Mouse (Mus musculus) heart, postnatal 10 days (tissue): ENCODE data around the gene Toporsl. TPM values are rescaled to one million over a fixed set of nuclear protein-coding genes. Genes with fewer than 3 reads are reported as not detected.

Experiments
- DNase-seq, 2 experiments: peaks; one replicate each; pipeline ENCODE4 v3.0.0; 2021
- intact Hi-C: fragments of 180-260 bp; cut with DNase I; formaldehyde crosslinking; loops from one replicate; pipeline ENCODE4 v1.15.1; 2025
- total RNA-seq, 2 experiments: library from RNA; stranded (reverse); gene quantifications; 2 replicates each; pipeline ENCODE4 v1.2.3; 2021

Toporsl gene
- not detected for total RNA-seq

DNA sequence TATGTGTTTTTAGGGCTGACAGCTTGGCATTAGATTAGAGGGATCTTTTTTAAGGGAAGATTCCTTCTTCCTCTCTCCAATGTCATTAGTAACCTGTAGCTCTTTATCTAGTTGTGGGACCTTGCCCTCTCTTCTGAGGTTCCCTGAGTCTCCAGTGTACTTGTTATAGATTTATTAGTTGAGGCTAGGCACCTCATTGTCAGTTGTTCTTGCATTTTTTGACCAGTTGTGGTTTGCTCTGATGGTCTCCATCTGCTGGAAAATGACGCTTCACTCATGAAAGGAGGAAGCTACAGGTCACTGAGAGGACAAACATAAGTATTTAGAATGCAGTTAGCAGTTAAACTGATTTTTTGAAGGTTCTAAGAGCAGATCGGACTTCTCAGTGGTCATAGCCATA is at the start of gene Toporsl:
TSS of gene Toporsl (plus strand) at position 348 of the 400 bp plus-strand sequence.
- DNase-seq: no peak
- intact Hi-C loops: no loop called here

DNA sequence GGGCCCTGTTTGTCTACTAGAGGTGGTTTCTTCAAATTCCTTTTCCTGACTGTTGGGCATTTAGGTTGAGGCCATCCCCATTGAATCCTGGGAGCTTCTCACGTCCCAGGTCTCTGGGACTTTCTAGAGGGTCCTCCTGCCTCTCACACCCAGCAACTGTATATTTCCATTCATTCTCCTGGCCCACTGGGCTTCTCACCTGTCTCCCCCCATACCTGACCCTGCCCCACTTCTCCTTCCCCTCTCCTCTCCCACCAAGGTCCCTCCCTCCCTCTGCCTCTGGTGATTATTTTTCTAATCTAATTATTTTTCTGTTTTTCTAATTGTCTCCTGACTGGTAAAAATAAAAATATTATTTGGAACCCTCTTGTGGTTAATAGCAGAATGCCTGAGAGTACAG is 38.4 kb upstream of the Toporsl start:
- intact Hi-C loops: no loop called here
- DNase-seq: no peak

DNA sequence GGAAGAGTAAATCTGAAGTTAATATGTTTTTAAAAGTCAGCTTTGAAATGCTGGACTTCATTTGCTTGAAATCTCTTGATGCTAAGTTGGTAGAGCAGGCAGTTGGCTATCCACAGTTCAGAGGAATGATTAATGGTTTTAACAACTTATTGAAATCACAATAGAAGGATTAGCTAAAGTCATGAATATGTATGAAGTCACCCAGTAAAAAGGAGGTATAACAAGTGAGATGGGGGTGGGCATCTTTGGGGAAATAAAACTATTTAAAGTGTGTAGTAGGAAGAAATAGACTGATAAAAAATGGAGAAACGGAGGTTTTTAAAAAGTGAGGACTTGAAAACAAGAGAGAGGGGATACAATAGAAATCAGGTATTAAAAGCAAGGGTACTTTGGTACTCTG is 38.0 kb upstream of the Toporsl start:
- intact Hi-C loops: no loop called here
- DNase-seq: no peak

DNA sequence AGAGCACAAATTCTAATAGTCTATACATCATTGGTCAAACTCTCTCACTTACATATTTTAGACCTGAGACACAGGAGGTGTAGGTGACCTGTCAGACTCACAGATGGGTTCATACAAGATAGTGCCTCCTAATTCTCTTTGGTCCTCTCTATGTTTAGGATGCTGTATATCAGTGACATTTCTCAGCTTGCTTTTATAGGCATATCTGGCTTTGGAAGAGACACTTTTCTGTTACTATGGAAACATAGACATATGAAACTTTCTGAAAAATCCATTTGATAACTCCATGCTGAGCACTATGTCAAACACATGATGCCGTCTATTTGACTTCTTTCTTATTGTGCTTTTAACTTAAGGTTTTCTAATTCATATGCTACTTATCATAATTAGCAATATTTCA is 32.2 kb upstream of the Toporsl start:
- DNase-seq: no peak
- intact Hi-C loops: no loop called here

DNA sequence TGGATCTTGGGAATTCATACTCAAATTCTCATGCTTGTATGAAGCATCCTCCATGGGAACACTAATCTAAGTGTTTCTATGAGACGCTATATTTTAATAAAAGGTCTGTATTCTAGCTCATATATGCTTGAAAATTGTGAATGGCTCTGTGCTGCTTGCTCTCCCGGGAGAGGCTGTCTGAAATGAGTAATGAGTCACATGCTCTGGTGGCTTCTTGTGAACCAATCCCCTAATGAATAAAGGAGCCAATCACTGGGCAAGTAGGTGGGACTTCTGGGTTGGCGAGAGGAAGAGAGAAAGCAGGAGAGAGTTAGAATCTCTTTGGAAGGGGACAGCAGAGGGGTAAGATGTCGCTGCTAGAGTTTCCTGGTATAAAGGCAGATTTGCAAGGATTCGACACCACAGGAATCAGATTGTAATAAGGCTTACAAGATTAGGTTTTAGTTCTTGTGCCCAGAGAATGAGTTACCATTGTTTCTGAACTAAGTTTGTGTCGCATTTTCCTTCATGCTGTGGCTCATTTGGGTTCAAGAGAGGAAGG is 9.8 kb upstream of the Toporsl start:
- intact Hi-C loops: no loop called here
- DNase-seq: no peak

DNA sequence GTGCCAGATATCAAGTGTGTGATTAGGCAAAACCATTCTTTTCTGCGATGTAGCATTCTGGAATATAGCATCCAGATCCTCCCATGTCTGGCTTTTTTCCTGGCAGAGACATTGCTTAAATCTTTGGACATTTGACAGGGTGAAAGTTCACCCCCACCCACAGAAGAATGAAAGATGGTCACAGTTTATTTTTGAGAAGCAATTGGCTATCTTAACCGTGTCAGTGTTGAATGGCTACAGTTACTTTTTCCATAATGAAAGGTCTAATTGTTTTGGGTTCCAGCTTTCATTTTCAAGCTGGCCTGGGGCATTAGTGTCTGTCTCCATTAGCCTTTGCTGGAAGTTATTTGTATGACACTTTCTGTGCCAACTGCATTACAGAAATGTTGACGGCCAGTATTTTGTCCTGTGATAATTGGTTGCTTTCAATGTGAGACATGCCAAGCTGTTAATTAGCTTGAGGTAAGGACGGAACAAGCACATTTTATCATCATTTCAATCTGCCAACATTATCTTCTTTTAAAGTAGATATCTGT is 2.2 kb upstream of the Toporsl start:
- DNase-seq: no peak
- intact Hi-C loops: no loop called here

DNA sequence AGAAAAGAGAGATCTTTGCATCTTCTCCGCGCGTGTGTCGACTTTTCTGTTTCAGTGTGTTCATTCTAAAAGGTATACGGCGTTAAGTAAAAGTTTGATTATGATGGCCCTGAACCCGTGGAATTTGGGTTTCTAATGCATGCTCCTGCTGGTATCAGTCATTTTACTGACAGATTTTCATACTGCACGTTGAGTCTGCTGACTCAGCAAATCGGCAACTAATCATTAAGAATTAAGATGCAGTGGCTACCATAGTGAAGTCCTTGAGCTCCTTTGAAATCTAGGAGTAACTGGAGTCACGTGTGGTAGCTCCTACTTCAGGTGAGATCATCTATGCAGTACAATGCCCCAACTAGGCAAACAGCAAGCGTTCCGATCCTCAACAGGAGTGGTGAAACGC is 1.4 kb upstream of the Toporsl start:
- intact Hi-C loops: no loop called here
- no peak for DNase-seq

DNA sequence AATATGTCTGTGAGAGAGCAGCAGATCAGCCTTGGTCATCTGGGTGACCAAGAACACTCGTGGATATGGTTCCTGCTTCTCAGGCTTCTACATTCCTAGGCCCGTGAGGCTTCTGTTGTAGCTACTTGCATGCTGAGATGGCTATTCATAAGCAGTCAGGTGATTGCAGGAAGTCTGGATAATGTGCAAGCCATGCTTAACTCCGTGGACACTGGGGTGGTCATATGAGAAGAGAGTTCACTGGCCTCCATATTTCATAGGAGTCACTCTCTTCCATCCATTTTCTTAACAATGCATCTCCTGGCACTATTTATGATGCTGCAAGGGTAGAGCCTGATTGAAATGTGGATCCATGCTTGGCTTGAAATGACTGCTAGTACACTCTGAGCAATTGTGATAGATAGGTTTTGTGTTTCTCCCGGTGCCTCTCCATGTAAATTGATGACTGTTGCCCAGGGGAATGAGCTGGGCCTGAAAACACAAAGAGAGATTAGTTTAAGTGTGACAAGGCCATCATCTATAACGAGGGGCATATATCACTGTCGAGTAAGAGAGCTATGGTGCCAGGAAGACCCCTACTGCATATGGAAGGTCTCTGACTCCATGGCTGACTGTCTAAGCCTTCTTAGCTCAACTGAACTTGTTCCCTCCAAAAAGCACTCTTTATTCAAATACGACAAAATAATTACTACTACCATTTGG is 2.3 kb downstream of the Toporsl start:
- no peak for DNase-seq
- intact Hi-C loops: no loop called here

DNA sequence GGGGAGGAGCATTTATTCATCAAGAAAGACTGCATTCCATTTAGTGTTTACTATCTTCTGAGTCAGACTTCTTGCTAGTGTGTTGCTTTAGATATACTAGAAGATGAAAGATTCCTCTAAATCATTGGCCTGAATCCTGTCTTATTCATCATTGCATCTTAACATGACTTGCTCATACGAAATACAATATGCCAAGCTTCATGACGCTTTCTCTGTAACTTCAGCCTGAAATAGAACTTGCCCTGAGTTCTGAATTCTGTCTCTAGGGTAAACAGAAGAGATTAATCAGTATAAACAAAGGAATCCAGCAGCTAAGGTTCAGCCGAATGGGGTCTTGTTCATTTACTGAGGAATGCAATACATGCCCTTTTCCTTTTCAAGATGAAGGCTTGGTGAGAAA is 10.8 kb downstream of the Toporsl start:
- DNase-seq: no peak
- intact Hi-C loops: no loop called here

DNA sequence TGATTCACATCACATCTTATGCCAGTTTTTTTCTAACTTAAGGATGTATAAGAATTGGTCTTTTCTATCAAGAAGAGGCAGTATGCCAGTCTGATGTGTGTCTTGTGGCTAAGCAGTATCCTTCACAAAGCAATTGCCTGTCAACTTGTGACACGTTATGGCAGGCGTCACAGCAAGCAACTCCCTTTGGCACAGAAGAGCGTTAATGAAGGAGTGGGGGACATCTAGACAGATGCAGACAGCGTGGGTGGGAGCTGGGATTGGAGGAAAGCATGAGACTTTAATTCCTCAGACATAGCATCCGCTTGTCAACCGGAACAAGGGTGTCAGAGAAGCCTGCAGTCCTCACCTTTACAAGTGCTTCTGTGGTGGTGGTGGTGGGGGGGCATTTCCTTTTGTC is 38.9 kb downstream of the Toporsl start:
- no peak for DNase-seq
- intact Hi-C loops: no loop called here

DNA sequence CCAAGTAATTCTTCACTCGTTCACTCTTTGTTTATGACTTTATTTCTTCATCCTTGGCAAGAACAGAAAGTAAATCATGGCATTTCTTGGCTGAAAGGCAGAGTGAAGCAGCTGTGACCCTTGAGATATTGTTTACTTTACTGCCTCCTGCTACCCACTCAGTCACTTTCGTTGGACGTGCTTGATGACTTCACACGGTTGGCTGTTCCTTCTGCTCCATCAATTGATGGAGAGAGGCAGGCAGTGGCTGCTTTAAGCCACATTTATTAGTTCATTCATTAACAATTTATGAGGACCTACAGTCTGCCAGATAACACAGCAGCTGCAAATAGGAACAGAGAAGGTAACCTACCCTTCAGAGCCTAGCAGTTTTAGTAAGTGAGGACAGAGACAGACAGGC is 51.7 kb downstream of the Toporsl start:
- DNase-seq: no peak
- intact Hi-C loops: no loop called here

DNA sequence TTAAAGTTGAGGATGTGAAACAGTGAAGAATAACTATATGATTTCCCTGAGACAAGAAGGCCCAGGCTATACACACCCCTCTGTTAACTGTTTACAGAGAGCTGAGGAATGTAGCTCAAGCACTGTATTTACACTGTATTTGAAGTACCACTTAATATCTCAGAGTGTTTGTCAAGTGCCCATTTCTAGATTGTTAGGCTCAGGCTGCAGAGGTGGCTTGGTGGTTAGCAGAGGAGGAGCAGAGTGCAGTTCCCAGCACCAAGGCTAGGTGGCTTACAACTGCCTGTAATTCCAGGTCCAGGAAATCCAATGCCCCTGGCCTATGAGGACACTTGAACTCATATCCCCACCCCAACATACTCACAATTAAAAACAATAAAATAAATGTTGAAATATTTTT is 63.6 kb downstream of the Toporsl start:
- no peak for DNase-seq
- intact Hi-C loops: no loop called here

DNA sequence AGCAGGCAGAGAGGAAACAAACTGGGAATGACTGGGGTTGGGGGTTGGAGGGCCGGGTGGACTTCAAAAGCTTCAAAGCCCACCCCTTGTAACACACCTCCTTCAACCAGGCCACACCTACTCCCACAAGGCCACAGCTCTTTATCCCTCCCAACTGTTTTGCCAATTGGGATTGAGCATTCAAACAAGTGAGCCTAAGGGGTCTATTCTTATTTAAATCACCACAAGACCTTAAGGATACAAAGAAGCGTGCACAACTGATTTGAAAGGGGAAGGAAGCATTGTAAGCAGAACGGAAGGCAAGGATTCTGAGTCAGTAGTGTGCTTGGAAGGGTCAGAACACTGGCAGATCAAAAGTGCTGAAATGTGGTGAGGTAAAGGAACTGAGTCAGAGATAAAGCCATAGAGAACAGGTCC is 64.6 kb downstream of the Toporsl start:
- DNase-seq: no peak
- intact Hi-C loops: no loop called here

DNA sequence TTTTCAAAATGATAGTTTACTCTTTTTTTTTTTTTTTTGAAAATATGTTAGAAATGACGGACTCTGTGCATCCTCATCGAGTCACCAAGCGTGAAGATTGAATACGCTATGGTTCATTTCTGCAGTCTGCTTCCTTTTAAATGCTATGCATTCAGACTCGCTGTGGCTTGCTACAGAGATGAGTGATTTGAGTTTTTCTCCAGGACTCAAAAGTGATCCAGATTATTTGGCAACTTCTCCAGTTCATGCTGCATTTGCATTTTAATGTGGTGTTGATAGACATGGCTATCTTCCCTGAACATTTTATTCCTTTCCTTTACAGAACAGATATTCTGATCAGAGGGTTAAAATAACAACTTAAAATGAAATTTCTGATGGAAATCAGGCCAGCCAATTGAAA is 65.2 kb downstream of the Toporsl start:
- intact Hi-C loops: no loop called here
- DNase-seq: no peak

Other genes with a start within 250 kb of the Toporsl start
- 10 to 100 TPM; 15.9 to 20.4 TPM for gene Smc2, start 157.0 kb upstream of the Toporsl start, total RNA-seq
- not detected for gene Vma21-ps, start 99.0 kb upstream of the Toporsl start, total RNA-seq
- gene Olfr275, start 218.3 kb downstream of the Toporsl start, total RNA-seq: not detected